Mouse (Mus musculus) thymus, adult 2 months (tissue): ENCODE results near the gene Selenbp1. TPM values are rescaled to one million over a fixed set of nuclear protein-coding genes. Genes with fewer than 3 reads are reported as not detected.

ENCODE experiments used
- DNase-seq: peaks from one replicate; pipeline ENCODE4 v3.0.0; 2021
- H3K27ac ChIP-seq: fragments of 200-500 bp; 2 replicates; pipeline ENCODE4 v1.5.1; 2012; ENCODE audit warnings: low read length, control low read depth; ENCODE audit not compliant: control insufficient read depth, insufficient read depth
- H3K27me3 ChIP-seq: fragments of 200-500 bp; 2 replicates; pipeline ENCODE4 v1.6.1; 2012; ENCODE audit warnings: mild to moderate bottlenecking, low read length, moderate library complexity, mixed read lengths; ENCODE audit not compliant: control insufficient read depth, insufficient read depth
- H3K36me3 ChIP-seq: fragments of 200-500 bp; 2 replicates; pipeline ENCODE4 v1.6.1; 2012; ENCODE audit warnings: mild to moderate bottlenecking, low read length, moderate library complexity; ENCODE audit not compliant: control insufficient read depth, insufficient read depth
- H3K4me1 ChIP-seq: fragments of 200-500 bp; replicated peaks from 2 replicates; pipeline ENCODE4 v1.6.1; 2012; ENCODE audit warnings: low read length; ENCODE audit not compliant: control insufficient read depth, insufficient read depth
- H3K4me3 ChIP-seq: fragments of 200-500 bp; 2 replicates; pipeline ENCODE4 v1.5.1; 2012; ENCODE audit warnings: mild to moderate bottlenecking, low read length, control low read depth, moderate library complexity; ENCODE audit not compliant: control insufficient read depth, insufficient read depth
- CTCF ChIP-seq: fragments of 200-500 bp; IDR thresholded peaks from 2 replicates; pipeline ENCODE4 v1.5.1; 2012; ENCODE audit warnings: mild to moderate bottlenecking, control low read depth, low read length, moderate library complexity, borderline replicate concordance; ENCODE audit not compliant: control insufficient read depth, poor library complexity, insufficient read depth; ENCODE audit errors: extremely low read depth
- POLR2A ChIP-seq: fragments of 200-500 bp; IDR thresholded peaks from 2 replicates; pipeline ENCODE4 v1.6.1; 2012; ENCODE audit warnings: mild to moderate bottlenecking, low read length, control low read depth, moderate library complexity; ENCODE audit not compliant: control insufficient read depth, poor library complexity, insufficient read depth; ENCODE audit errors: extremely low read depth
- WGBS: fragments of 180-500 bp; shearing (Covaris S2); methylation state at CpG from one replicate; pipeline ENCODE4 v1.1.7; 2018; 5-methylcytosine and 5-hydroxymethylcytosine counted together
- polyA plus RNA-seq: library from polyadenylated mRNA; depleted of rRNA; stranded (reverse); fragments of >200 nt; gene quantifications from 2 replicates; pipeline ENCODE4 v1.2.3, GENCODE M21; 2012

Selenbp1 gene
- polyA plus RNA-seq, 1 experiment: 26.7 TPM

DNA sequence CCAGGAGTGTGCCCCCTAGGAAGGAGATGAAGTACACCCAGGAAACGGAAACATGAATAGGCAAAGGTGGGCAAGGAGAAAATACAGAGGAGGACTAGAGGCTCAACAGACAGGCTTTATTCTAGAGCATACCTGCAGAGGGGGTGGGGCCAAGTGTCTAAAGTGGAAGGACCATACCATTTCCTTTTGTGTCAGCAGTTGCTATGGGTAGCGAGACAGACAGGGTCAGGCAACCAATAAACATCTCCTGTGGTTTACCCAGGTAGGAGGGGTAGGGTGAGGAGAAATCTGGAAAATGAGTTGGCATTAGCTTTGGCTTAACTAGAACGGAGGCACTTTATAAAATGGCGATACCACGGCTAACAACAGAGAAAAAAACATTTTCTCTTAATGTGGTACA, 19.9 kb downstream of the Selenbp1 start:
- Histone ChIP-seq H3K4me3 (no peak overlapping the region), H3K27me3 (no peaks in the 10 kb centered on the region), H3K4me1 (peaks cover 16% of the 10 kb centered on the region), H3K27ac (no peak overlapping the region), H3K36me3 (peaks cover 13% of the 10 kb centered on the region)
- TF ChIP-seq CTCF (no peak), POLR2A (no peak)
- DNase-seq: peak; percentile 73
- WGBS: 41% methylated on average over 5 of the region's 5 CpGs

DNA sequence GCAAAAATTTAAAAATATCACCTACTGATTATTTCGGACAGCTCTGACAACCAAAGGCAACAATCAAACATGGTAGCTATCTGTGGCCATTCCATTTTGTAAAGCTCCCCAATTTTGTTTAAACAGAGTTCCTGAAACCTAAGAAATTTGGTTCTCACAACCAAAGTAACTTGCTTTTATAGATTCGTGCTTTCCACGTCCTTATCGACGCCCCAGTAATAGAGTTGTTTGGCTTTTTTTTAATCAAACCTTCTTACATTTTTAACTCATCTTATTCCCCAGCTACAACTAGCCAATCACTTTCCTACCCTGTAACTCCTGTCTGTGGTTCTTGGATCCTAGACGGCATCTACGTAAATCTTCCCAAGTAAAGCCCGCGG, 20.5 kb downstream of the Selenbp1 start:
- peak overlapping the region; percentile 96 for H3K4me3 ChIP-seq
- peaks cover 19% of the 10 kb centered on the region for H3K36me3 ChIP-seq
- peaks cover 16% of the 10 kb centered on the region for H3K4me1 ChIP-seq
- WGBS: 4% methylated on average over 9 of the region's 9 CpGs
- peak overlapping the region; percentile 85 for H3K27ac ChIP-seq
- TF ChIP-seq POLR2A: no peak
- no peak for TF ChIP-seq CTCF
- H3K27me3 ChIP-seq: no peaks in the 10 kb centered on the region
- no peak for DNase-seq

DNA sequence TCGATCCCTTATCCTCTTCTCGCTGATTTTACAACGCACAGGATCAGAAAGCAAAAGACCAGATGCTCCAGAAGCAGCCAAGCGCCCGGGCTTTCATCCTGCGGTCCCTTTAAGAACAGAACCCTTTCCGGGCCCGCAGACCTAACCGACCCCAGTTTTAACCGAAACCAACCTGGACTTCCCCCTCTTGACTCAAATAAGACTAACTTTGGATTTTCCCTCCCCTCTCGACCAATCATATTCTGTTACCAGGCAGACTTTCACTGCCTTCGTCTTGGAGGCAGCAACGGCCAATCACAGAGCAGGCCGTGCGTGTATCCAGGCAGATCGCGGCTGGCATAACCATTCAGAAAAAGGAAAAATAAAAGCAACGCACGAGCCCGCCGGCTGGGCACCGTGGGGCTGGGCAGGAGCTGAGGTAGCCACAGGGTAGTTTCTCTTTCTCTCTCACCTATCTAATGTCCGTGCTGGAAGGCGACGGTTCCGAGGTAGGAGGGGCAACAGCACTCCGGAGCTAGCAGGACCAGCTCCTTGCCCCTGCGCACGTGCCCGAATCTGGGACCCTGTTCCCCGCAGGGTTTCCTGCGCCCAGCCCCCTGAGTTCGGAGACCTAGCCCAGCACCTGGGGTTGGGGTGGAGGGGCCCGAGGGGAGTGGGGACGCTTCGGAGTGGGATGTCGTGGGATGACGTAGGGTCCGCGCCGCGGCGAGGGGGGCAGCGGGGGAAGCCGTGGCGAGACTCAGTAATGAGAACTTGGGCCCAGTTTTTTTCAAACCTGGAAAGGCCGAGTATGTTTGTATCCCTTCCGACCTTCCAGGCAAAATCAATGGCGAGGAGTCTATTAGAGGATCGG, 21.1 kb downstream of the Selenbp1 start, which contains the start of gene Rfx5:
Rfx5 (plus strand) TSS at position 312 of the 853 bp plus-strand sequence.
- no peaks in the 10 kb centered on the region for H3K27me3 ChIP-seq
- peak; percentile 47; the same call in 1 of the 2 replicates for TF ChIP-seq POLR2A
- TF ChIP-seq CTCF: peak; percentile 64; the same call in 1 of the 2 replicates
- under 1% methylated on average over 50 of the region's 50 CpGs for WGBS

DNA sequence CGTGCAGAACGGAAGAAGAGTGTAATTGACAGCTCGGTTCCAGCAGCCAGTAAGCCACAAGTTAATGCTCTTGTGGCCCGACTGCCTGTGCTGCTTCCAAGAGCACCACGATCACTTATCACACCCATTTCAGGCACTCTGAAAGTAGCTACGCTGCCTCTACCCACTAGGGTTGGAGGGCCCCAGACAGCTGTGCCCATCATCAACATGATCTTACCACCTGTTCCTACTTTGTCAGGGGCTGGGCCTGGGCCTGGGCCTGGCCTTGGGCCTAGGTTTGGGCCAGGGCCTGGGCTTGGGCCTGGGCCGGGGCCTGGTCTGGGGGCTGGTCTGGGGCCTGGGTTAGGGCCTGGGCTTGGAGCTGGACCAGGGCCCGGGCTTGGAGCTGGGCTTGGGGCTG, 25.4 kb downstream of the Selenbp1 start:
- no peaks in the 10 kb centered on the region for H3K27me3 ChIP-seq
- TF ChIP-seq CTCF (no peak), POLR2A (no peak)
- WGBS: 95% methylated on average over 8 of the region's 8 CpGs
- DNase-seq: no peak
- no peak overlapping the region for H3K27ac ChIP-seq
- H3K4me1 ChIP-seq: peaks cover 7% of the 10 kb centered on the region
- peaks cover 29% of the 10 kb centered on the region for H3K36me3 ChIP-seq
- H3K4me3 ChIP-seq: no peak overlapping the region

More for the DNA sequence above, 21.1 kb downstream of the Selenbp1 start, which contains the start of gene Rfx5:
- H3K4me3 ChIP-seq: peak within 1 kb of the TSS; percentile 96
- H3K36me3 ChIP-seq: peaks cover 25% of the 10 kb centered on the region
- H3K27ac ChIP-seq: peak within 1 kb of the TSS; percentile 85
- DNase-seq: peak; percentile 93
- H3K4me1 ChIP-seq: peaks cover 16% of the 10 kb centered on the region

DNA sequence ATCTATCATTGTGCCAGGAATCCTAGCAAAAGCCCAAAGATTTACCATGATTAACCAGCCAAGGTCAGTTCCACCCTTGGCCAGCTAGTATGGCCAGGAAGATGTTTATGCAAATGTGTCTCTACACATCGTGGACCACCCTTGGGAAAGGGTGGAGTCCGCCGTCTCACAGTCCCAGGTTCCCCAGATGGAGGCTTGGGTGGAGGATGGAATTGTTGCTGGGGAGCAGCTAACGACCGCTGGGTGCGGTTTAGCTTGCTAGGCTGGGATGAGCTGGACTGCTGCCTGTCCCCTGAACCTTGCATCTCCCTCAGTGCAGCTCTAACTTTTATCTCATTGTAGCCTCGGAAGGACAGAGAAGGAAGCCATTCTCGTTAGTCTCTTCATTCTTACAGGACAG, 27.0 kb downstream of the Selenbp1 start:
- Histone ChIP-seq H3K4me1 (peaks cover 6% of the 10 kb centered on the region), H3K36me3 (peaks cover 29% of the 10 kb centered on the region), H3K27me3 (no peaks in the 10 kb centered on the region), H3K27ac (no peak overlapping the region), H3K4me3 (no peak overlapping the region)
- TF ChIP-seq CTCF: no peak
- no peak for TF ChIP-seq POLR2A
- DNase-seq: no peak
- 89% methylated on average over 8 of the region's 8 CpGs for WGBS

DNA sequence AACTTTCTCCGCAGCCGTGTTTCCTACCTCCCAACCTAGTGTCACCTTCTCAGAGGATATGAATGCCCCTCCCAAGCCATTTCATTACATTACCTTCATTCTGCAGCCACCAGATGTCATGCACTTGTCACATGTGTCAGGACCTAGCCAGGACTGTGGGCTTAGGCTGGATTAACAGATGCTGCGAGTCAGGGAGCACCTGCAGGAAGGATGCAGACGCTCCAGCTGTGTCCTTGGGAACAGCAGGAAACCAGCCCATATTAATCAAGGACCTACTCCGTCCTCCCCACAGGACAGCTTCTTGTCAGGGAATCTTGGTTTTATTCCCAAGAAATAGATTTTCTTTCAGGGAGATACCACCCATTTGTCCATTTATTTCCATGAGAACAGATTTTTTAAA, 27.5 kb downstream of the Selenbp1 start:
- no peak for DNase-seq
- Histone ChIP-seq H3K4me3 (no peak overlapping the region), H3K27me3 (no peaks in the 10 kb centered on the region), H3K27ac (no peak overlapping the region), H3K36me3 (peaks cover 29% of the 10 kb centered on the region), H3K4me1 (peaks cover 1% of the 10 kb centered on the region)
- WGBS: 94% methylated on average over 5 of the region's 5 CpGs
- no peak for TF ChIP-seq CTCF
- no peak for TF ChIP-seq POLR2A

DNA sequence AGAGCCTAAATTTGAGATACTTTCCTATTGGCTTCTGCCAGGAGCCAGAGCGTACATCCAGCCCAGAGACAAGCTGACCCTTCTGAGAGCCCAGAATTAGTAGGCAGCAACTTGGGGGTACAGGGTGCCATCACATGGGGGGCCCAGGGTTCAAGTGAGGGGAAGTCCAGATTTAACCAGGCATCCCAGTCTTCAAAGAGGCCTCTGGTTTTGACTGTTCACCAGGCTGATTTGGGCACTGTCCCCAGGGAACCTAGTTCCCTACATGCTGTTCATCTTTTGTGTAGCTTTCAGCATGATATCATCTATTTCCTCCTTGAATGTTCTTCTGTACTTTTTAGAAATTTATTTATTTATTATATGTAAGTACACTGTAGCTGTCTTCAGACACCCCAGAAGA, 32.1 kb downstream of the Selenbp1 start:
- whole genome bisulfite sequencing: 100% methylated on average over 1 of the region's 1 CpGs
- no peak for DNase-seq

More for the DNA sequence above, 32.1 kb downstream of the Selenbp1 start:
- no peaks in the 10 kb centered on the region for H3K4me1 ChIP-seq
- H3K27me3 ChIP-seq: no peaks in the 10 kb centered on the region
- H3K4me3 ChIP-seq: no peak overlapping the region
- TF ChIP-seq CTCF: no peak
- no peak for TF ChIP-seq POLR2A
- H3K27ac ChIP-seq: no peak overlapping the region
- no peaks in the 10 kb centered on the region for H3K36me3 ChIP-seq
